8 mouse cellular contexts compared by ENCODE assay signal in genomic region chr6:83599060-83599550, GRCm38 (mm10). TPM values are rescaled to one million over a fixed set of nuclear protein-coding genes. Genes with fewer than 3 reads are reported as not detected.
A peak's percentile ranks its signal among the peaks of the same experiment; 100 is the strongest.
DNase-seq lines count a peak whose midpoint lies in the region; ATAC-seq lines count a peak whose summit lies in the region.

No protein-coding gene starts in this region.

- no peak overlapping the region for H3K27ac ChIP-seq in hindbrain, embryonic 13.5 days
- peak overlapping the region; percentile 30; the same call in 1 of the 2 replicates for H3K27ac ChIP-seq in midbrain, embryonic 12.5 days (replicated peaks)

- peak; percentile 24; the same call in 1 of the 2 replicates for ATAC-seq in hindbrain, embryonic 13.5 days (ENCODE audit: low FRiP score)
- peak; percentile 52; the same call in 1 of the 2 replicates for ATAC-seq in midbrain, embryonic 12.5 days (ENCODE audit: low FRiP score, low read depth)

- intact Hi-C loops in heart, postnatal 25 days (cut with DNase I) = no loop called here
- intact Hi-C loops in gastrocnemius, postnatal 36 days (cut with DNase I) = no loop called here

- peak overlapping the region; percentile 57 for H3K4me2 ChIP-seq in hindbrain, embryonic 13.5 days
- peak overlapping the region; percentile 61 for H3K4me2 ChIP-seq in midbrain, embryonic 12.5 days (replicated peaks)

- H3K27me3 ChIP-seq in hindbrain, embryonic 13.5 days = 0 out of 2 replicates have a peak, but pooled peaks cover 3% of the 10 kb centered on the region
- H3K27me3 ChIP-seq in midbrain, embryonic 12.5 days = no peaks in the 10 kb centered on the region

- H3K9ac ChIP-seq in hindbrain, embryonic 13.5 days = peak overlapping the region; percentile 61
- H3K9ac ChIP-seq in midbrain, embryonic 12.5 days (replicated peaks) = peak overlapping the region; percentile 57; the same call in 1 of the 2 replicates

- H3K36me3 ChIP-seq in hindbrain, embryonic 13.5 days = no peaks in the 10 kb centered on the region
- H3K36me3 ChIP-seq in midbrain, embryonic 12.5 days = no peaks in the 10 kb centered on the region

- peaks cover 5% of the 10 kb centered on the region; the same call in 1 of the 2 replicates for H3K4me1 ChIP-seq in hindbrain, embryonic 13.5 days (replicated peaks)
- no peaks in the 10 kb centered on the region for H3K4me1 ChIP-seq in midbrain, embryonic 12.5 days

- 38% methylated on average over 24 of the region's 24 CpGs for whole genome bisulfite sequencing in hindbrain, embryonic 13.5 days
- 43% methylated on average over 24 of the region's 24 CpGs for WGBS in midbrain, embryonic 12.5 days

- H3K9me3 ChIP-seq in hindbrain, embryonic 13.5 days = no peaks in the 10 kb centered on the region
- H3K9me3 ChIP-seq in midbrain, embryonic 12.5 days = no peaks in the 10 kb centered on the region

- peak overlapping the region; percentile 39 for H3K4me3 ChIP-seq in hindbrain, embryonic 13.5 days
- H3K4me3 ChIP-seq in midbrain, embryonic 12.5 days = peak overlapping the region; percentile 40

- DNase-seq in heart, adult 11 months = peak; percentile 80
- no peak for DNase-seq in heart, postnatal 25 days (ENCODE audit: low spot score)
- DNase-seq in embryo, embryonic 11 days = peak; percentile 22
- no peak for DNase-seq in adrenal gland, adult 18-20 months (ENCODE audit: low spot score in 2 of 2)
- no peak for DNase-seq in gastrocnemius, postnatal 36 days
- no peak for DNase-seq in frontal cortex, adult 2 months (ENCODE audit: extremely low spot score in 1 of 2, low spot score in 1 of 2)

RNA-seq across cellular contexts. Expression of gene Stambp, which starts 26.6 kb away (rescaled TPM):
- 10 to 100 TPM in 1 of 2 experiments, 1 to 10 TPM in 1; 10.0 to 12.6 TPM for total RNA-seq in heart, postnatal 25 days (2021)
- 50.1 and 51.4 TPM in 2 replicates for polyA plus RNA-seq in hindbrain, embryonic 13.5 days (2015; fragmentation: Nextera tagmentation; extraction: Ambion mirVana)
- polyA plus RNA-seq in midbrain, embryonic 12.5 days (2016; fragmentation: Nextera tagmentation; extraction: Ambion mirVana) = 31.6 and 31.9 TPM in 2 replicates
- total RNA-seq in adrenal gland, adult 18-20 months (2021) = 10 to 100 TPM; 20.6 to 21.8 TPM
- 1 to 10 TPM; 5.5 to 6.5 TPM for total RNA-seq in gastrocnemius, postnatal 36 days (2021)
- polyA plus RNA-seq in frontal cortex, adult 2 months (2012; rRNA removed) = 34.6 and 38.7 TPM in 2 replicates

RNA-seq across cellular contexts. Expression of gene Clec4f, which starts 56.9 kb away (rescaled TPM):
- total RNA-seq in heart, postnatal 25 days (2021) = not detected
- polyA plus RNA-seq in hindbrain, embryonic 13.5 days (2015; fragmentation: Nextera tagmentation; extraction: Ambion mirVana) = not detected in 2 replicates
- polyA plus RNA-seq in midbrain, embryonic 12.5 days (2016; fragmentation: Nextera tagmentation; extraction: Ambion mirVana) = not detected in 2 replicates
- not detected for total RNA-seq in adrenal gland, adult 18-20 months (2021)
- total RNA-seq in gastrocnemius, postnatal 36 days (2021) = not detected
- not detected in 2 replicates for polyA plus RNA-seq in frontal cortex, adult 2 months (2012; rRNA removed)

Comparison
In these comparisons a context has a peak if more than half of its experiments do, and no peak if none do; other contexts are left out.
1. DNase-seq: peak in heart, adult 11 months (single experiment) and embryo, embryonic 11 days (single experiment); none in heart, postnatal 25 days (single experiment), adrenal gland, adult 18-20 months (0 of 2), gastrocnemius, postnatal 36 days (0 of 2) and frontal cortex, adult 2 months (0 of 2).